Mouse (Mus musculus) neural tube, embryonic 14.5 days (tissue): ENCODE results near the gene Zfp989. TPM values are rescaled to one million over a fixed set of nuclear protein-coding genes. Genes with fewer than 3 reads are reported as not detected.

ENCODE experiments used
- polyA plus RNA-seq: library from polyadenylated mRNA; unstranded; fragments of >200 nt; fragmentation: Nextera tagmentation; extraction: Ambion mirVana; gene quantifications from 2 replicates; pipeline ENCODE4 v1.2.1, GENCODE M21; 2014

Zfp989 gene
- polyA plus RNA-seq, 1 experiment from 2014 or later = 0.50 TPM

Other genes with a start within 250 kb of the Zfp989 start
- not detected in 2 replicates for gene Gm21411, start 62.4 kb upstream of the Zfp989 start, polyA plus RNA-seq
- gene Rex2, start 49.9 kb downstream of the Zfp989 start, polyA plus RNA-seq = not detected in 2 replicates
- gene Zfp991, start 160.1 kb downstream of the Zfp989 start, polyA plus RNA-seq = 7.6 and 8.3 TPM in 2 replicates